Mouse (Mus musculus) liver, adult 2 months (tissue): ENCODE measurements at regions not wholly inside any gene's neighbourhood (a gene's known extent, or its start where the extent isn't known, plus 50 kb on each side); places are given as distances from the start of the nearest gene placed in this dataset.

ENCODE experiments used
- CTCF ChIP-seq: fragments of 200-500 bp; IDR thresholded peaks from 2 replicates; pipeline ENCODE4 v1.5.1; 2011; ENCODE audit warnings: low read depth, low read length, control low read depth
- POLR2A ChIP-seq: fragments of 200-500 bp; IDR thresholded peaks from 2 replicates; pipeline ENCODE4 v1.6.1; 2011; ENCODE audit warnings: low read length, control low read depth; ENCODE audit not compliant: insufficient read depth; ENCODE audit errors: extremely low read depth

DNA sequence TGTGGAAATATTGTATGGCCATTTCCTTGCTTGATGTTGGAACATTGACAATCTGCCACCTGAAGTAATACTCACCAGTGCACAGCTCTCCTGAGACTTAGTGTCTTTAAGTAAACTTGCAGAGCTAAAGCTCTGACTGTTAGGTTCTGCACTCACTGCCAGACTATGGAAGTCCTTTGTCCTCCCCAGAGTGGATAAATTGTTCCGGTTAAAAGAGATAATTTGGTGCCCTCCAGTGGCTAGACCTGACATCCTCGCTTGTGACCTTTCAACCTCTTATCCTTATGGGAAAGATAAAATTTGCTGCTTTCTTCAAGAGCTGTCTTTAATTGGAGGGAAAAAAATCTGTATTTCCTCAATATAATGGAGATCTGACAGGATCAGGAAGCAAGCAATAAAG lies 639.3 kb upstream of the Adgra3 start:
- TF ChIP-seq CTCF (peak; percentile 10; the same call in 1 of the 2 replicates), POLR2A (no peak)
